Mouse (Mus musculus): ENCODE results near the gene Adam12.

DNA sequence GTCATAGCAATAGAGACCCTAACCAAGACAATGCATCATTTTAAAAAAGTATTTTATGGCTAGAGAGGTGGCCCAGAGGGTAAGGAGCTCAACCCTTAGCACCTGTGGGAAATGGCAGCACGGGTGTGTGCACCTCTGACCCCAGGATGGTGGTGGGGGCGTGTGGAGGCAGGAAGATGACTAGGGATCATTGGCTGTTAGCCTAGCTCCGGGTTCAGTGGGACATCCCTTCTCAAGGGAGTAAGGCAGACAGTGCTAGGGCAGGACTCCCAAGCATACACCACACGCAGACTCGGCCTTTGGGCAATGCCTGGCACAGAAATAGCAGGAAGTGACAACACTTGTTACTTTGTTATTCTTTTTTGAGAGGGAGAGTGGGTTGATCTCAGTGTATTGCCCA is 359.2 kb downstream of the Adam12 start:
- no peak for TF ChIP-seq EP300 (optimal IDR thresholded peaks at IDR 0.05)
- TF ChIP-seq CTCF (IDR thresholded peaks at IDR 0.05; ENCODE audit: low read depth) = no peak

Data from stomach, postnatal 0 days (tissue).